Mouse (Mus musculus): ENCODE data around the gene Tec.

Gene Tec

GRCm38 (mm10) chr5:72832191-72832590, 36.1 kb downstream of the Tec start:
- in situ Hi-C loops (cut with MboI; ENCODE audit: unreplicated experiment in 2 of 2), result loop anchor here in 1 of 2 experiments (25.0 kb wide), 1 partner anchor 430 kb away; the partner anchor contains the start of gene Fryl

- in situ Hi-C loops (cut with MboI; ENCODE audit: unreplicated experiment in 2 of 2), result loop anchor here in 1 of 2 experiments (25.0 kb wide), 1 partner anchor 431 kb away; the partner anchor contains the start of gene Fryl
Measured at GRCm38 (mm10) chr5:72830988-72831610, 37.2 kb downstream of the Tec start.

DNA sequence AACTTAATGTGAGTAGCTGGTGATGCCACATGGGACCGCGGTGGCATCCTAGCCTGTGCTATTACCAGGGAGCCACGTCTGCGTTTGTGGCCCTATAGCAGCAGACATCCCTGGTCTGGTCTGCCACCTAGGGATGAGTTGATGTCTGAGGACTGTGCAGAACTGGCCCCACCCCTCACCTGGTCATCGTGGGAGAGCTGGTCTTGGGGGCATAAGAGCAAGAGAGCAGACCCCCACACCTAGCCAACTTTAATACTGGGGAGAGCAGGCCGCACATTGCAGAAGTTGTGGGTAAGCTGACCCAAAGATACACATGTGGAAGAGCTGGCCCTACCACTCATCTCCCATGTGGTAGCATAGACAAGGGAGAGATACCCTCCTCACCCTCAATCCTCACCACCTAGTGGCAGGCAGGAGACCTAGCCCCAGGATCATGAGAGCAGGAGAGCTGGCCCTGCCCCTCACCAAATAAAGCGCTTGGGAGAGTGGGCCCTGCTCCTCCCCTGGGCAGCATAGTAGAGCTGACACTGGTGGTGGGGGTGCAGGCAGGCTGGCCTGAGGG, 38.7 kb downstream of the Tec start:
- in situ Hi-C loops (cut with MboI; ENCODE audit: unreplicated experiment in 2 of 2), result loop anchor here (5.0 to 25.0 kb wide), 4 partner anchors 33 to 433 kb away; partner anchors contain the start of genes Fryl (in 1 of the 2) and Tec (in 1 of the 2)

- in situ Hi-C loops (cut with MboI; ENCODE audit: unreplicated experiment in 2 of 2), result loop anchor here (5.0 to 25.0 kb wide), 4 partner anchors 34 to 434 kb away; partner anchors contain the start of genes Fryl (in 1 of the 2) and Tec (in 1 of the 2)
Measured at GRCm38 (mm10) chr5:72828401-72828800, 39.9 kb downstream of the Tec start.

- in situ Hi-C loops (cut with MboI; ENCODE audit: unreplicated experiment in 2 of 2), result loop anchor here (5.0 to 25.0 kb wide), 4 partner anchors 35 to 435 kb away; partner anchors contain the start of genes Fryl (in 1 of the 2) and Tec (in 1 of the 2)
Measured at GRCm38 (mm10) chr5:72827435-72827834, 40.8 kb downstream of the Tec start.

DNA sequence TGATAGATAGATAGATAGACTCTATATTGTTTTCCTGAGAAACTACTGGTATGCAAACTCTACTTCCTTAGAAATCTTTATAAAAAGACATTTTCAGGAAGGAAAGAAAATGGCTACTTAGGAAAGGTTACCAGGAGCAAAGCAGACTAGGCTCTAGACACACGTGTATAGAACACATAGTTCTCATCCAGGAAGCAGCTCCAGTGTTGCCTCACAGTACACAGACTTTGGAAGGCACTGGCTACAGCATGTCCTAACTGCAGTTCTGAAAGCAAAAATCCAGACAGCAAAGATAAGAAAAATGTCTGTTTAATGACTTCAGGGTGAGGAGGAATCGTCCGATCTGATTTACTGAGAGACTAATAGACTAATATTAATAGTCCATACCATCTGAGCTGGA, 41.8 kb downstream of the Tec start:
- in situ Hi-C loops (cut with MboI; ENCODE audit: unreplicated experiment in 2 of 2), result loop anchor here (5.0 to 25.0 kb wide), 4 partner anchors 36 to 436 kb away; partner anchors contain the start of genes Fryl (in 1 of the 2) and Tec (in 1 of the 2)

DNA sequence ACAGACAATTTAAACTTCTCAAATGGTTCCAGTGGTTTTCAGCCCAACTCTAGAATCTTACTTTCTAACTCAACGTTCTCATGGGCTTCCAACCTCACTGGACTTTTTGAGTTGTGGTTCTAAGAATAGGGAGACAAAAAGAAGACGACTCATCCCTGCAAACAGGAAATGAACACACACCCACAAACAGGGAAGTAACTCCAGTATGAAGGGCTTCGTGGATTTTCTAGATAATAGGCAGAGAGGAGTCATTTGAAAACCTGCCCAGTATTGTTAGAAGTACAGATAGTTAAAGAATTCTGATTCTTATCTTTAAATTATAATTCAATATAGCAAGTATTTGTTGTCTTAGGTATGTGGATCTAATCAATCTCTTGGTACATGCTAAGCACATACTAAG, 47.6 kb downstream of the Tec start:
- in situ Hi-C loops (cut with MboI; ENCODE audit: unreplicated experiment in 2 of 2), result loop anchor here in 1 of 2 experiments (25.0 kb wide), 1 partner anchor 442 kb away; the partner anchor contains the start of gene Fryl

- in situ Hi-C loops (cut with MboI; ENCODE audit: unreplicated experiment in 2 of 2), result loop anchor here in 1 of 2 experiments (25.0 kb wide), 1 partner anchor 442 kb away; the partner anchor contains the start of gene Fryl
Measured at GRCm38 (mm10) chr5:72820036-72820640, 48.1 kb downstream of the Tec start.

DNA sequence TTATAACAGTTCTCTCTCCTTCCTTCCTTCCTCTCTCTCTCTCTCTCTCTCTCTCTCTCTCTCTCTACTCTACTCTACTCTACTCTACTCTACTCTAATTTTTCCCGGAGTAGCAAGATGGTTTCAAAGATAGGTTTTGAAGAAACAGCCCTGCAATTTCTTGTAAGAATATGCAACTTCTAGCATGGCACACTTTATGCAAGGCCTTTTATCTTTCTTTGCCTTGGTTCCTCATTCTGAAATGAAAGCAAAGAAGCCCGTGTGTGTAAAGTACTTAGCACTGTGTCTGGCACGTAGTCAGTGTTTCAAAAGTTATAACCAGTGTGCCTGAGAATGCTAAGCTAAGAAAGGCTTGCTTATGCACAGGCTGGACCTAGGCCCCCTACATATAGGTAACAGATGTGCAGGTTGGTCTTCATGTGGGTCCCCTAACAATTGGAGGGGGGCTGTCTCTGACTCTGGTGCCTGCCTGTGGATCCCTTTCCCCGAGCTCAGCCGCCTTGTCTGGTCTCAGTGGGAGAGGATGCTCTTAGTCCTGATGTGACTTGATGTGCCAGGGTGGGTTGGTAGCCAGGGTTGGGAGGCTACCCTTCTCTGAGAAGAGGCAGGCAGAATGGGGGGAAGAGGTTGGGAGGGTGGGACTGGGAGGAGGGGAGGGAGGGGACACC, 49.6 kb downstream of the Tec start:
- in situ Hi-C loops (cut with MboI; ENCODE audit: unreplicated experiment in 2 of 2), result loop anchor here in 1 of 2 experiments (25.0 kb wide), 1 partner anchor 444 kb away; the partner anchor contains the start of gene Fryl

GRCm38 (mm10) chr5:72817523-72818091, 50.7 kb downstream of the Tec start:
- in situ Hi-C loops (cut with MboI; ENCODE audit: unreplicated experiment in 2 of 2), result loop anchor here in 1 of 2 experiments (25.0 kb wide), 1 partner anchor 445 kb away; the partner anchor contains the start of gene Fryl

GRCm38 (mm10) chr5:72816960-72817359, 51.3 kb downstream of the Tec start:
- in situ Hi-C loops (cut with MboI; ENCODE audit: unreplicated experiment in 2 of 2), result loop anchor here in 1 of 2 experiments (25.0 kb wide), 1 partner anchor 445 kb away; the partner anchor contains the start of gene Fryl

- in situ Hi-C loops (cut with MboI; ENCODE audit: unreplicated experiment in 2 of 2), result loop anchor here in 1 of 2 experiments (25.0 kb wide), 1 partner anchor 446 kb away; the partner anchor contains the start of gene Fryl
Measured at GRCm38 (mm10) chr5:72816491-72816890, 51.8 kb downstream of the Tec start.

DNA sequence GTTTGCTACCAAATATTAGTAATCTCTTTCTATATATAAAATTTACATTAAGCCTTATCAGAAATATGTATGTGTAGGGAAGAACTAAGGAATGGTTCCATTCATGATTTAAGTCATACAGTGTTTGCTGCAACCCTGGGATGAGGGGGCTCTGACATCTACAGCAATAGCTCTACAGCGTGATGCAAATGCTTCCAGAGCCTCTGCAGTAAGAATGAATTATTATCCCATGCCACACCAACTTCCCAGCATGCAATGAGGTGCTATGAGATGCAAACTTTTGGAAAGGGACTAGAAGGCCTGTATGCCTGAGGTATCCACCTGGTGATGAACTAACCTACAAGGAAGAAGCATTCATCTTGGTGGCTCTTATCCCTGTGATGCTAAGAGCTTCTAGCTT, 52.2 kb downstream of the Tec start:
- in situ Hi-C loops (cut with MboI; ENCODE audit: unreplicated experiment in 2 of 2), result loop anchor here in 1 of 2 experiments (25.0 kb wide), 1 partner anchor 446 kb away; the partner anchor contains the start of gene Fryl

DNA sequence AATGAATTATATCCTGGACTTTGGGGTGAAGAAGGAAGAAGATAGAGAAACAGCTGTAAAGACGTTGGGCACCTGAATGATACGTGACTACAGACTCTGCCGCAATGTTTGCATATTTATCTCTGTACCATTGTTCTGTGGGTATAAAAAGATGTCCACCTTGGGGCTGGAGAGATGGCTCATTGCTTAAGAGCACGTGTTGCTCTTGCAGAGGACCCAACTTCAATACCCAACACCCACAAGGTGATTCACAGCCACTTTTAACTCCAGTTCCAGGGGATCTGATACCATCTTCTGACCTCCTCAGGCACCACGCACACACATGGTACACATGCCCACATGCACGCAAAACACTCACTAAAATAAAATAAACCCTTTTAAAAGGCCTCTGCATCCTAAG, 52.9 kb downstream of the Tec start:
- in situ Hi-C loops (cut with MboI; ENCODE audit: unreplicated experiment in 2 of 2), result loop anchor here in 1 of 2 experiments (25.0 kb wide), 1 partner anchor 447 kb away; the partner anchor contains the start of gene Fryl

- in situ Hi-C loops (cut with MboI; ENCODE audit: unreplicated experiment in 2 of 2), result loop anchor here in 1 of 2 experiments (25.0 kb wide), 1 partner anchor 448 kb away; the partner anchor contains the start of gene Fryl
Measured at GRCm38 (mm10) chr5:72814072-72814471, 54.2 kb downstream of the Tec start.

DNA sequence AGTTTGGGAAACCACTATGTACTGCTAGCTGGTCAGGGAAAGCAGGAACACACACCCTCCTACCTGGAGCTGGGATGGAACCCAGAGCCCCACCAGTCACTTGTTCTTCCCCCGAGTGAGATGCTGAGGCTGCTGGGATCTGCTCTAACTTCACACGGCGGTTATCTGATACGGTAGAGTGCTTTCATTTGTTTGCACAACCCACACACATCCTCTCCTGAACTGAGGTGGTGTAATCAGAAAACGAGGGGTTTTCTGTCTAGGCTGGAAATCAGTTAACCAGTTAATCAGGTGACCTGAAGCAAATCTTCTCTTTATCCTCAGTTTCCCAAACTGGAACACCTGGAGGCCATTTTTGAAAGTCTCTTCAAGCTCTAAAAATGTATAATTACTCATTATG, 55.4 kb downstream of the Tec start:
- in situ Hi-C loops (cut with MboI; ENCODE audit: unreplicated experiment in 2 of 2), result loop anchor here in 1 of 2 experiments (25.0 kb wide), 1 partner anchor 449 kb away; the partner anchor contains the start of gene Fryl

DNA sequence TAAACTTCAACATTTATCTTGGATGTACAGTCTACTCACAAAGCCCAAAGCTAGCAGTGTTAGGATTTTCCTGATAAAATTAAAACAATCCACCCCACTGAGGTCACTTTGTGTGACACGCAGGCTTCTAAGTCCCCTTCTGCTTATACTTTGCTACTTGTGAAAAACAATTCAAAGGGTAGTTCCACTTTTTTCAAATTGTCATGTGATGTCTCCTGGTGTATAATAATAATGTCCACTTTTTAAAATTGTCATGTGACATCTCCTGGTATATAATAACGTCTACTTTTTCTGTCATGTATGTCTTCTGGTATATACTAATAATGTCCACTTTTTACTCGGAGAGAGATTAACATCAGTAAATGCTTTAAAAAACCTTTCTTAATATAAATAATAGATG, 56.0 kb downstream of the Tec start:
- in situ Hi-C loops (cut with MboI; ENCODE audit: unreplicated experiment in 2 of 2), result loop anchor here in 1 of 2 experiments (25.0 kb wide), 1 partner anchor 450 kb away; the partner anchor contains the start of gene Fryl

DNA sequence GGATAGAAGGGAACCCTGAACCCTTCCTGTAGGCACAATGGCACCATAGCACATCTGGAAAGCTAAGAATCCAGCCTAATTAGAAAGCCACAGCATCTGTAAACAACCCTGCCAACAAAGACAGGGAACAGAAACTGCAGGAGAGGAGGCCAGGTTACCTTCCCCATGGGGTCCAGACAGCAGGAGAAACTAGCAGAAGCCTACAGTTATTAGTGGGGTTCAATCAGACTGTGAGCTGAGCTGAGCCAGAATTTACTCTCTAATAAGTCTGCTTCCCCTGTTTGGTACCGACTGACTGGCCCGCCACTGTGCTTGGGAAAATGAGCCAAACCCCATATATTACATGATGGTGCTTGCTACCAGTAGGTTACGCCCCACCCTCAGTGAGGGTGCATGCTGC, 56.9 kb downstream of the Tec start:
- in situ Hi-C loops (cut with MboI; ENCODE audit: unreplicated experiment in 2 of 2), result loop anchor here in 1 of 2 experiments (25.0 kb wide), 1 partner anchor 451 kb away; the partner anchor contains the start of gene Fryl

DNA sequence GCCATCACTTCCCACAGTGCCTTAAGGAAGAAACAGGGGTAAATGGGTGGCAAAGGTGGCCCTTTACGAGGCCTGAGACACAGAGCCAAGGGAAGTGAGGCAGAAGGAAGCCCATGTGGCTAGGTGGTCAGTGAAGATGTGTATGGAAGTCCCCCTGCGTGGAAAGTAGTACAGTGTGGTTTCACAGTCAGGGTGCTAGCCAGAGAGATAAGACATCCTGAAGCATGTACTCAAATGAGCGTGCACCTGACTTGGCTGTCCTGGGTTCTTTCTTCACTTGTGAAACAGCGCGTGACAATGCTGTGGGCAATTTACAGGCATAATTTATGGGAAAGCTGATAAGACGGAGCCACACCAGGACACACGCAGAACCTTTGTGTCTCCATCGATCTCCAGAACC, 57.3 kb downstream of the Tec start:
- in situ Hi-C loops (cut with MboI; ENCODE audit: unreplicated experiment in 2 of 2), result loop anchor here in 1 of 2 experiments (25.0 kb wide), 1 partner anchor 451 kb away; the partner anchor contains the start of gene Fryl

Data from v-Abl transformed pro-B cells (cell line).